Mouse (Mus musculus): ENCODE results near the gene Sardh. TPM values are rescaled to one million over a fixed set of nuclear protein-coding genes. Genes with fewer than 3 reads are reported as not detected.
A peak's percentile ranks its signal among the peaks of the same experiment; 100 is the strongest.

Gene Sardh
- polyA plus RNA-seq, 1 experiment from 2014 or later, result 6.3 TPM

GRCm38 (mm10) chr2:27141950-27142693 is 106.0 kb downstream of the Sardh start, which contains the start of gene Fam163b:
Fam163b (minus strand) TSS chr2:27142491.
- DNase-seq (ENCODE audit: low spot score) (peak; percentile 77), ATAC-seq (ENCODE audit: low FRiP score) (peak; percentile 70)
- no peak within 1 kb of the TSS for H3K27ac ChIP-seq
- H3K4me3 ChIP-seq (replicated peaks; ENCODE audit: low read length), result peak within 1 kb of the TSS; percentile 45
- no peaks in the 10 kb centered on the region for H3K36me3 ChIP-seq (replicated peaks; ENCODE audit: control insufficient read depth, insufficient read depth)
- WGBS, result 2% methylated on average over 49 of the region's 62 CpGs
- peaks cover 6% of the 10 kb centered on the region; the same call in 1 of the 2 replicates for H3K4me1 ChIP-seq (replicated peaks; ENCODE audit: control insufficient read depth, insufficient read depth, low read length)
- peak within 1 kb of the TSS; percentile 87 for H3K4me2 ChIP-seq (replicated peaks)
- no peaks in the 10 kb centered on the region for H3K9me3 ChIP-seq (ENCODE audit: control insufficient read depth, low read length)
- H3K27me3 ChIP-seq (ENCODE audit: control insufficient read depth, insufficient read depth, low read length), result peaks cover 15% of the 10 kb centered on the region
- H3K9ac ChIP-seq, result peak within 1 kb of the TSS; percentile 68

Other genes starting within 250 kb of the Sardh start
- gene Cacfd1, start 238.4 kb downstream of the Sardh start, polyA plus RNA-seq (2014; fragmentation: Nextera tagmentation; extraction: Ambion mirVana), result 72.7 and 83.7 TPM in 2 replicates
- gene Slc2a6, start 220.3 kb downstream of the Sardh start, polyA plus RNA-seq (2014; fragmentation: Nextera tagmentation; extraction: Ambion mirVana), result 10.1 and 10.8 TPM in 2 replicates
- 0.32 TPM in 1 of 2 replicates, not detected in the other for gene Mymk, start 176.2 kb downstream of the Sardh start, polyA plus RNA-seq (2014; fragmentation: Nextera tagmentation; extraction: Ambion mirVana)
- gene Adamtsl2, start 169.0 kb downstream of the Sardh start, polyA plus RNA-seq (2014; fragmentation: Nextera tagmentation; extraction: Ambion mirVana), result 9.1 and 10.0 TPM in 2 replicates
- gene Fam163b, start 105.8 kb downstream of the Sardh start, polyA plus RNA-seq (2014; fragmentation: Nextera tagmentation; extraction: Ambion mirVana), result 7.9 and 9.4 TPM in 2 replicates
- 2.3 and 3.7 TPM in 2 replicates for gene Dbh, start 83.1 kb downstream of the Sardh start, polyA plus RNA-seq (2014; fragmentation: Nextera tagmentation; extraction: Ambion mirVana)
- gene Vav2, start 178.7 kb upstream of the Sardh start, polyA plus RNA-seq (2014; fragmentation: Nextera tagmentation; extraction: Ambion mirVana), result 15.0 and 16.0 TPM in 2 replicates
- gene Brd3os, start 194.0 kb upstream of the Sardh start, polyA plus RNA-seq (2014; fragmentation: Nextera tagmentation; extraction: Ambion mirVana), result 43.8 and 45.9 TPM in 2 replicates

Measured in hindbrain, embryonic 14.5 days (tissue).